Mouse (Mus musculus): Measurements from ENCODE around the gene Olfr1306.

The Olfr1306 gene

GRCm38 (mm10) chr2:111916171-111916570 lies at the start of gene Olfr1306:
Gene Olfr1306, minus strand, starts transcription at chr2:111916271.
- DNase-seq: no peak

GRCm38 (mm10) chr2:111964844-111965243 lies 48.8 kb upstream of the Olfr1306 start, which contains the start of gene Olfr1308:
Gene Olfr1308, minus strand, starts transcription at chr2:111964944.
- DNase-seq: no peak

- no peak for DNase-seq
Observed at GRCm38 (mm10) chr2:111949340-111949739, 33.3 kb upstream of the Olfr1306 start, which contains the start of gene Olfr1307. Gene Olfr1307, minus strand, starts transcription at chr2:111949440.

GRCm38 (mm10) chr2:111877049-111877448 lies 39.0 kb downstream of the Olfr1306 start, which contains the start of gene Olfr1305:
Gene Olfr1305, minus strand, starts transcription at chr2:111877149.
- no peak for DNase-seq
